Mouse (Mus musculus): ENCODE measurements around the gene Slc22a5.

- TF ChIP-seq CTCF (conservative IDR thresholded peaks at IDR 0.05; ENCODE audit: low read length) (no peak), NANOG (IDR thresholded peaks at IDR 0.05; ENCODE audit: borderline replicate concordance, low read length) (no peak), POU5F1 (IDR thresholded peaks at IDR 0.05; ENCODE audit: borderline replicate concordance, low read length) (no peak)
Observed at GRCm38 (mm10) chr11:53899004-53899403, 7.5 kb upstream of the Slc22a5 start.
